Mouse (Mus musculus) MEL (cell line): Measurements from ENCODE around the gene Pramel6.
A peak's percentile ranks its signal among the peaks of the same experiment; 100 is the strongest.

Experiments
- CTCF ChIP-seq, 3 experiments: IDR thresholded peaks in 2 of 3; conservative IDR thresholded peaks in 1 of 3; 2 replicates each; pipeline ENCODE4 v1.5.1; 2011 to 2012; ENCODE audit warnings: low read length in 3 of 3, low read depth in 2 of 3, mild to moderate bottlenecking in 2 of 3, improper control_type of control experiment in 1 of 3, inconsistent platforms in 1 of 3, mixed read lengths in 1 of 3, moderate library complexity in 1 of 3; ENCODE audit not compliant: control insufficient read depth in 1 of 3, insufficient read depth in 1 of 3, poor library complexity in 1 of 3, severe bottlenecking in 1 of 3
- EP300 ChIP-seq, 2 experiments: IDR thresholded peaks; 2 replicates each; pipeline ENCODE4 v1.6.1; 2011; ENCODE audit warnings: improper control_type of control experiment in 2 of 2, low read length in 2 of 2, low read depth in 1 of 2, mild to moderate bottlenecking in 1 of 2
- KAT2A ChIP-seq: conservative IDR thresholded peaks from 2 replicates; pipeline ENCODE4 v1.6.1; 2012; ENCODE audit warnings: low read depth, low read length, improper control_type of control experiment, inconsistent platforms
- MAX ChIP-seq: IDR thresholded peaks from 2 replicates; pipeline ENCODE4 v1.6.1; 2011; ENCODE audit warnings: low read length, improper control_type of control experiment
- POLR2A ChIP-seq, 2 experiments: IDR thresholded peaks; 2 replicates each; pipeline ENCODE4 v1.6.1; 2011 to 2012; ENCODE audit warnings: low read length in 2 of 2, mild to moderate bottlenecking in 2 of 2, control low read depth in 1 of 2, improper control_type of control experiment in 1 of 2, low read depth in 1 of 2, moderate library complexity in 1 of 2; ENCODE audit not compliant: control insufficient read depth in 1 of 2, insufficient read depth in 1 of 2, poor library complexity in 1 of 2
- SMC3 ChIP-seq: IDR thresholded peaks from 2 replicates; pipeline ENCODE4 v1.6.1; 2011; ENCODE audit warnings: low read depth, low read length, improper control_type of control experiment
- TAL1 ChIP-seq: IDR thresholded peaks from 2 replicates; pipeline ENCODE4 v1.6.1; 2012; ENCODE audit warnings: mild to moderate bottlenecking, inconsistent platforms, low read length, moderate library complexity, mixed read lengths
- USF1 ChIP-seq: IDR thresholded peaks from 2 replicates; pipeline ENCODE4 v1.6.1; 2014; ENCODE audit warnings: low read depth, mild to moderate bottlenecking, inconsistent platforms, low read length, improper control_type of control experiment, moderate library complexity
- ZC3H11A ChIP-seq: IDR thresholded peaks from 2 replicates; pipeline ENCODE4 v1.6.1; 2012; ENCODE audit warnings: low read depth, mild to moderate bottlenecking, inconsistent platforms, low read length, improper control_type of control experiment

DNA sequence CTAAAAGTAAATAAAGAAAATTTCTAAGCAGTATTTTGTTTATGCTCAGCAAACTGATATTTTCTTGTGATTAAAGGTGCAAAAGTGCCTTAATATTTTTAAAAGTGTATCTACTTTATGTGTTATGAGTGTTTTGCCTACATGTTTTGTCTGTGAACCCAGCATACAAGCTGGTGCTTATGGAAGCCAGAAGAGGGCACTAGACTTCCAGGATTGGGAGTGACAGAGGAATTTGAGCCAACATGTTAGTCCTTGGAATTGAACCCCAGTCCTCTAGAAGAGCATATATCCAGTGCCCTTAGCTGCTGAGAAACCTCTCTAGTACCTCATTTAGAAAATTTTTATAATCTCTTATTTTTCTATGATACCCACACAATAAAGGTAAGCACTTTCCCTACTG is 26.2 kb upstream of the Pramel6 start:
- peak in 1 of 3 experiments; percentile 24; a peak in 2 of 6 replicates for TF ChIP-seq CTCF (IDR thresholded peaks at IDR 0.05 in 2 of 3, conservative IDR thresholded peaks at IDR 0.05 in 1 of 3; ENCODE audit: control insufficient read depth in 1 of 3, insufficient read depth in 1 of 3, low read depth in 2 of 3, low read length in 3 of 3, poor library complexity in 1 of 3, severe bottlenecking in 1 of 3)
- no peak for TF ChIP-seq POLR2A (IDR thresholded peaks at IDR 0.05; ENCODE audit: control insufficient read depth in 1 of 2, insufficient read depth in 1 of 2, low read depth in 1 of 2, low read length in 2 of 2, poor library complexity in 1 of 2)
- no peak for TF ChIP-seq TAL1
- no peak for TF ChIP-seq USF1
- TF ChIP-seq KAT2A = no peak
- no peak for TF ChIP-seq MAX
- no peak for TF ChIP-seq EP300 (IDR thresholded peaks at IDR 0.05; ENCODE audit: low read depth in 1 of 2, low read length in 2 of 2)
- TF ChIP-seq SMC3 = no peak
- TF ChIP-seq ZC3H11A = no peak
